27 mouse cellular contexts compared by ENCODE assay signal in genomic region chr9:30743471-30743870, GRCm38 (mm10).
DNase-seq lines count a peak whose midpoint lies in the region; ATAC-seq lines count a peak whose summit lies in the region.
"Had no signal": no experiment of that assay in that cellular context is flagged by ENCODE, and none has a peak within 500 bp of the region (broad histone marks: within the 10 kb centered on the region; RNA-seq: fewer than 3 reads in every experiment).

No protein-coding gene starts in this region.

- H3K4me2 ChIP-seq in kidney, embryonic 15.5 days = no peak overlapping the region
- 0 out of 2 replicates have a peak overlapping the region, but pooled peaks have one; percentile 9 for H3K4me2 ChIP-seq in embryonic facial prominence, embryonic 12.5 days (replicated peaks)
- H3K4me2 ChIP-seq in limb, embryonic 11.5 days (ENCODE audit: low read depth, severe bottlenecking) = peak overlapping the region; percentile 24; the same call in 1 of the 2 replicates
- H3K4me2 ChIP-seq: forebrain, embryonic 15.5 days; hindbrain, embryonic 15.5 days; liver, embryonic 15.5 days; lung, embryonic 14.5 days; neural tube, embryonic 15.5 days had no signal

- no peak for ATAC-seq in kidney, embryonic 15.5 days (replicated peaks; ENCODE audit: low FRiP score)
- ATAC-seq in embryonic facial prominence, embryonic 12.5 days (ENCODE audit: insufficient number of reproducible peaks, insufficient read depth, low FRiP score, low TSS enrichment) = no peak
- ATAC-seq in limb, embryonic 11.5 days (ENCODE audit: insufficient number of reproducible peaks, low FRiP score, low TSS enrichment, low read depth) = no peak
- ATAC-seq: CD4-positive, CD25-positive, alpha-beta regulatory T cell, adult 4 months; forebrain, embryonic 15.5 days had no signal

- H3K27ac ChIP-seq in kidney, embryonic 15.5 days = 0 out of 2 replicates have a peak overlapping the region, but pooled peaks have one; percentile 64
- peak overlapping the region; percentile 83 for H3K27ac ChIP-seq in embryonic facial prominence, embryonic 12.5 days
- H3K27ac ChIP-seq in limb, embryonic 11.5 days (replicated peaks; ENCODE audit: low read depth, low read length) = peak overlapping the region; percentile 65; the same call in 1 of the 2 replicates
- H3K27ac ChIP-seq: forebrain, embryonic 15.5 days; hindbrain, embryonic 10.5 days; hindbrain, embryonic 15.5 days; left cerebral cortex, adult 2 months; liver, embryonic 15.5 days; neural tube, embryonic 15.5 days had no signal

- no peaks in the 10 kb centered on the region for H3K27me3 ChIP-seq in kidney, embryonic 15.5 days
- no peaks in the 10 kb centered on the region for H3K27me3 ChIP-seq in embryonic facial prominence, embryonic 12.5 days
- H3K27me3 ChIP-seq in limb, embryonic 11.5 days (ENCODE audit: control insufficient read depth, insufficient read depth, low read length) = no peaks in the 10 kb centered on the region
- H3K27me3 ChIP-seq: forebrain, embryonic 15.5 days; hindbrain, embryonic 15.5 days; liver, embryonic 15.5 days; neural tube, embryonic 15.5 days had no signal

- H3K4me3 ChIP-seq in kidney, embryonic 15.5 days (replicated peaks) = no peak overlapping the region
- no peak overlapping the region for H3K4me3 ChIP-seq in embryonic facial prominence, embryonic 12.5 days
- no peak overlapping the region for H3K4me3 ChIP-seq in limb, embryonic 11.5 days (ENCODE audit: low read depth, low read length)
- H3K4me3 ChIP-seq: forebrain, embryonic 15.5 days; hindbrain, embryonic 10.5 days; hindbrain, embryonic 15.5 days; left cerebral cortex, adult 2 months; liver, embryonic 15.5 days; neural tube, embryonic 15.5 days had no signal

- no peak for DNase-seq in kidney, postnatal 10 days
- peak; percentile 60 for DNase-seq in embryo, embryonic 11 days
- peak; percentile 47 for DNase-seq in limb, embryonic 11.5 days (ENCODE audit: low spot score)
- no peak for DNase-seq in layer of hippocampus, postnatal 14 days (ENCODE audit: low spot score in 2 of 2)
- no peak for DNase-seq in left cerebral cortex, adult 8-10 months (ENCODE audit: low spot score in 2 of 2)
- DNase-seq: adrenal gland, postnatal 14 days; cerebellum, adult 11 months; cerebellum, adult 9-10 months; cerebellum, postnatal 36 days; heart, postnatal 14 days; kidney, adult 18-20 months; left cerebral cortex, postnatal 4 days; lung, embryonic 14.5 days; lung, postnatal 14 days; midbrain, embryonic 14.5 days; right cerebral cortex, adult 18-20 months; right cerebral cortex, postnatal 4 days; thymus, postnatal 4 days had no signal

- no peaks in the 10 kb centered on the region for H3K9me3 ChIP-seq in kidney, embryonic 15.5 days (replicated peaks)
- no peaks in the 10 kb centered on the region for H3K9me3 ChIP-seq in embryonic facial prominence, embryonic 12.5 days
- no peaks in the 10 kb centered on the region for H3K9me3 ChIP-seq in limb, embryonic 11.5 days (ENCODE audit: control insufficient read depth, low read length)
- H3K9me3 ChIP-seq: forebrain, embryonic 15.5 days; hindbrain, embryonic 10.5 days; hindbrain, embryonic 15.5 days; liver, embryonic 15.5 days; neural tube, embryonic 15.5 days had no signal

- peaks cover 33% of the 10 kb centered on the region for H3K4me1 ChIP-seq in kidney, embryonic 15.5 days
- H3K4me1 ChIP-seq in embryonic facial prominence, embryonic 12.5 days = peaks cover 46% of the 10 kb centered on the region
- H3K4me1 ChIP-seq in limb, embryonic 11.5 days (ENCODE audit: control insufficient read depth, insufficient read depth, low read length) = peaks cover 30% of the 10 kb centered on the region
- H3K4me1 ChIP-seq: forebrain, embryonic 15.5 days; hindbrain, embryonic 15.5 days; liver, embryonic 15.5 days; neural tube, embryonic 15.5 days had no signal

- WGBS in kidney, embryonic 15.5 days = 24% methylated on average over 9 of the region's 9 CpGs
- 10% methylated on average over 9 of the region's 9 CpGs for WGBS in embryonic facial prominence, embryonic 12.5 days
- WGBS in limb, embryonic 11.5 days = 9% methylated on average over 9 of the region's 9 CpGs

- no peaks in the 10 kb centered on the region for H3K36me3 ChIP-seq in kidney, embryonic 15.5 days
- H3K36me3 ChIP-seq in embryonic facial prominence, embryonic 12.5 days = no peaks in the 10 kb centered on the region
- no peaks in the 10 kb centered on the region for H3K36me3 ChIP-seq in limb, embryonic 11.5 days (ENCODE audit: control insufficient read depth, insufficient read depth, low read length)
- H3K36me3 ChIP-seq: forebrain, embryonic 15.5 days; hindbrain, embryonic 10.5 days; hindbrain, embryonic 15.5 days; liver, embryonic 15.5 days; neural tube, embryonic 15.5 days had no signal

- no peak overlapping the region for H3K9ac ChIP-seq in kidney, embryonic 15.5 days
- no peak overlapping the region for H3K9ac ChIP-seq in embryonic facial prominence, embryonic 12.5 days
- H3K9ac ChIP-seq in limb, embryonic 11.5 days (ENCODE audit: low read length) = no peak overlapping the region
- H3K9ac ChIP-seq: forebrain, embryonic 15.5 days; hindbrain, embryonic 15.5 days; liver, embryonic 15.5 days; lung, embryonic 14.5 days; neural tube, embryonic 15.5 days had no signal

Comparison
In these comparisons a context has a peak if more than half of its experiments do, and no peak if none do; other contexts are left out.
1. DNase-seq: peak in embryo, embryonic 11 days (single experiment) and limb, embryonic 11.5 days (single experiment); none in kidney, postnatal 10 days (single experiment), layer of hippocampus, postnatal 14 days (0 of 2) and left cerebral cortex, adult 8-10 months (0 of 2).
2. Peak in every context shown above with its lines, with median percentiles within 50 percentile points of each other: H3K27ac ChIP-seq.